Mouse (Mus musculus) CH12.LX (cell line): ENCODE measurements around the gene Alkbh4. TPM values are rescaled to one million over a fixed set of nuclear protein-coding genes. Genes with fewer than 3 reads are reported as not detected.
"Not testable (repeated sequence)": the region's sequence is repeated elsewhere in the genome, so short reads cannot be mapped to it uniquely, and the experiment has no call there.

Experiments used
- DNase-seq: peaks from one replicate; pipeline ENCODE4 v3.0.0-alpha.2; 2013; ENCODE audit errors: extremely low read depth
- H3K27ac ChIP-seq: 2 replicates; pipeline ENCODE4 v1.5.1; 2012; ENCODE audit warnings: low read depth, mild to moderate bottlenecking, control low read depth, moderate library complexity; ENCODE audit not compliant: insufficient read depth
- H3K27me3 ChIP-seq: replicated peaks from 2 replicates; pipeline ENCODE3; 2012; ENCODE audit warnings: inconsistent platforms
- H3K36me3 ChIP-seq, 2 experiments: replicated peaks in 1 of 2; 2 replicates each; pipeline versions ENCODE3 to v1.6.1; 2012; ENCODE audit warnings: inconsistent platforms in 1 of 2, low read length in 1 of 2, mild to moderate bottlenecking in 1 of 2, mixed read lengths in 1 of 2, moderate library complexity in 1 of 2; ENCODE audit not compliant: control insufficient read depth in 1 of 2, insufficient read depth in 1 of 2
- H3K4me1 ChIP-seq, 2 experiments: 2 replicates each; pipeline ENCODE4 v1.6.1; 2012; ENCODE audit warnings: inconsistent platforms in 1 of 2, moderate library complexity in 1 of 2; ENCODE audit not compliant: insufficient read depth in 2 of 2, control insufficient read depth in 1 of 2
- H3K4me2 ChIP-seq: 2 replicates; pipeline ENCODE4 v1.6.1; 2012; ENCODE audit warnings: low read depth, mild to moderate bottlenecking, control low read depth; ENCODE audit not compliant: poor library complexity, insufficient read depth, severe bottlenecking
- H3K4me3 ChIP-seq, 3 experiments: fragments of 150-350 bp in 1 of 3; sonication (generic) in 1 of 3; replicated peaks in 1 of 3; 2 replicates each; pipeline versions ENCODE3 to v1.5.1; 2011 to 2012; ENCODE audit warnings: low read depth in 2 of 3, low read length in 2 of 3, mild to moderate bottlenecking in 2 of 3, moderate library complexity in 2 of 3, control low read depth in 1 of 3, improper control_type of control experiment in 1 of 3, inconsistent platforms in 1 of 3, mixed read lengths in 1 of 3; ENCODE audit not compliant: poor library complexity in 1 of 3
- H3K79me2 ChIP-seq: replicated peaks from 2 replicates; pipeline ENCODE4 v1.6.1; 2012; ENCODE audit warnings: mild to moderate bottlenecking, moderate library complexity; ENCODE audit not compliant: control insufficient read depth, poor library complexity, insufficient read depth, severe bottlenecking; ENCODE audit errors: extremely low read depth
- H3K9ac ChIP-seq: 2 replicates; pipeline ENCODE4 v1.6.1; 2012; ENCODE audit warnings: low read depth, mild to moderate bottlenecking, control low read depth, moderate library complexity; ENCODE audit not compliant: insufficient read depth
- H3K9me3 ChIP-seq: replicated peaks from 2 replicates; pipeline ENCODE3; 2012; ENCODE audit warnings: low read length, inconsistent platforms, mixed read lengths
- BHLHE40 ChIP-seq: IDR thresholded peaks from 2 replicates; pipeline ENCODE4 v1.6.1; 2011; ENCODE audit warnings: mild to moderate bottlenecking, low read depth, low read length, improper control_type of control experiment
- CHD2 ChIP-seq: IDR thresholded peaks from 2 replicates; pipeline ENCODE4 v1.6.1; 2011; ENCODE audit warnings: low read length, improper control_type of control experiment
- E2F4 ChIP-seq: IDR thresholded peaks from 2 replicates; pipeline ENCODE4 v1.6.1; 2011; ENCODE audit warnings: low read depth, low read length, improper control_type of control experiment; ENCODE audit not compliant: insufficient replicate concordance
- ELF1 ChIP-seq: IDR thresholded peaks from 2 replicates; pipeline ENCODE4 v1.6.1; 2014; ENCODE audit warnings: low read depth, mild to moderate bottlenecking, inconsistent platforms, low read length, improper control_type of control experiment
- EP300 ChIP-seq: IDR thresholded peaks from 2 replicates; pipeline ENCODE4 v1.6.1; 2011; ENCODE audit warnings: low read length, improper control_type of control experiment
- ETS1 ChIP-seq: conservative IDR thresholded peaks from 2 replicates; pipeline ENCODE4 v1.6.1; 2012; ENCODE audit warnings: low read depth, mild to moderate bottlenecking, inconsistent platforms, low read length, improper control_type of control experiment, moderate library complexity
- HCFC1 ChIP-seq: IDR thresholded peaks from 2 replicates; pipeline ENCODE4 v1.6.1; 2012; ENCODE audit warnings: low read depth, mild to moderate bottlenecking, inconsistent platforms, low read length, improper control_type of control experiment
- KAT2A ChIP-seq: IDR thresholded peaks from 2 replicates; pipeline ENCODE4 v1.6.1; 2012; ENCODE audit warnings: low read length, improper control_type of control experiment, inconsistent platforms; ENCODE audit not compliant: insufficient replicate concordance
- MAX ChIP-seq: IDR thresholded peaks from 2 replicates; pipeline ENCODE4 v1.6.1; 2011; ENCODE audit warnings: low read length, improper control_type of control experiment
- MAZ ChIP-seq: IDR thresholded peaks from 2 replicates; pipeline ENCODE4 v1.6.1; 2012; ENCODE audit warnings: low read depth, mild to moderate bottlenecking, inconsistent platforms, low read length, improper control_type of control experiment, moderate library complexity
- MXI1 ChIP-seq: IDR thresholded peaks from 2 replicates; pipeline ENCODE4 v1.6.1; 2011; ENCODE audit warnings: mild to moderate bottlenecking, low read depth, low read length, improper control_type of control experiment
- NRF1 ChIP-seq: IDR thresholded peaks from 2 replicates; pipeline ENCODE4 v1.6.1; 2014; ENCODE audit warnings: low read depth, mild to moderate bottlenecking, inconsistent platforms, low read length, improper control_type of control experiment, moderate library complexity
- PAX5 ChIP-seq: IDR thresholded peaks from 2 replicates; pipeline ENCODE4 v1.6.1; 2012; ENCODE audit warnings: low read length, inconsistent platforms, mixed read lengths
- RCOR1 ChIP-seq: conservative IDR thresholded peaks from 2 replicates; pipeline ENCODE4 v1.6.1; 2012; ENCODE audit warnings: low read depth, mild to moderate bottlenecking, inconsistent platforms, low read length, improper control_type of control experiment
- SMC3 ChIP-seq: IDR thresholded peaks from 2 replicates; pipeline ENCODE4 v1.6.1; 2011; ENCODE audit warnings: low read depth, low read length, improper control_type of control experiment
- TBP ChIP-seq: conservative IDR thresholded peaks from 2 replicates; pipeline ENCODE4 v1.6.1; 2011; ENCODE audit warnings: low read depth, low read length, improper control_type of control experiment
- USF1 ChIP-seq: IDR thresholded peaks from 2 replicates; pipeline ENCODE4 v1.6.1; 2014; ENCODE audit warnings: low read depth, mild to moderate bottlenecking, inconsistent platforms, low read length, improper control_type of control experiment
- USF2 ChIP-seq: conservative IDR thresholded peaks from 2 replicates; pipeline ENCODE4 v1.6.1; 2011; ENCODE audit warnings: low read depth, low read length, improper control_type of control experiment
- ZKSCAN1 ChIP-seq: IDR thresholded peaks from 2 replicates; pipeline ENCODE4 v1.6.1; 2012; ENCODE audit warnings: low read depth, inconsistent platforms, low read length, improper control_type of control experiment, borderline replicate concordance
- ZMIZ1 ChIP-seq: IDR thresholded peaks from 2 replicates; pipeline ENCODE4 v1.6.1; 2012; ENCODE audit warnings: low read depth, mild to moderate bottlenecking, inconsistent platforms, low read length, improper control_type of control experiment
- dilution Hi-C: fragments of 300-500 bp; cut with MboI; formaldehyde crosslinking; loops from 2 replicates; pipeline ENCODE4 v1.14.3; 2020; ENCODE audit warnings: low sequenced_read_pairs; ENCODE audit not compliant: extremely low pct_unique_long_range_greater_than_20kb, extremely low pct_ligation_motif_present
- in situ Hi-C: fragments of 300-500 bp; cut with MboI; formaldehyde crosslinking; loops from 3 replicates; pipeline ENCODE4 v1.14.3; 2019; ENCODE audit warnings: low sequenced_read_pairs, low pct_ligation_motif_present, low pct_unique_long_range_greater_than_20kb, mixed read lengths
- polyA plus RNA-seq: library from polyadenylated mRNA; unstranded; fragments of >175 nt; gene quantifications from 2 replicates; pipeline ENCODE4 v1.2.1, GENCODE M21; 2012; ENCODE audit warnings: low read depth; ENCODE audit not compliant: insufficient read length
- total RNA-seq, 2 experiments: library from RNA; depleted of rRNA; stranded (reverse); fragments of 300-350 nt in 1 of 2; fragments of >200 nt in 1 of 2; gene quantifications; 2 replicates each; pipeline ENCODE4 v1.2.3; 2012 to 2014

Gene Alkbh4
- total and polyA plus RNA-seq, 3 experiments: 12.2 to 15.9 (median 12.9) TPM

DNA sequence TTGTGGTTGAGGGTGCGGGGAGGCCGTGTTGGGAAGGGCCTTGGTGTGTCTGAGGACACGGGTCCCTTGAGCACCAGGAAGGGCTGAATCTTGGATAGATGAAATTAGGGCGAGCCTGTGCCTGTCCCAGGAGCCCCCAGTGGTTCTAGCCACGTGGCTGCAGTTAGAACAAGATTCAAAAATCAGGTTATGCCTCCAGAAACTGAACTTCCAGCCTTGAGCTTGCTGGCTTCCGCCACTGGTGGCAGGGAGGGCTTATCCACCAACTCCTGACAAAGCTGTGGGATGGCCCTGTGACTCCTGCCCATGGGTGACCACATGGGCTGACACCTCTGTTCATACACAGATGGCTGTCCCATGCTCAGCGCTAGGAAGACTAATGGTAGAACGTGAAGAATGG, 11.8 kb downstream of the Alkbh4 start:
- no peak overlapping the region for H3K27ac ChIP-seq
- H3K4me1 ChIP-seq: peaks cover 6 to 38% of the 10 kb centered on the region in 2 experiments; a peak in 3 of 4 replicates
- no peak overlapping the region for H3K4me3 ChIP-seq
- peaks cover 0 to 9% of the 10 kb centered on the region in 2 experiments for H3K36me3 ChIP-seq
- no peak overlapping the region for H3K9ac ChIP-seq
- TF ChIP-seq ELF1 (no peak), NRF1 (no peak), E2F4 (no peak), USF1 (no peak), TBP (no peak), SMC3 (no peak), ETS1 (no peak), HCFC1 (no peak), ZKSCAN1 (no peak), PAX5 (no peak), RCOR1 (no peak), MAX (no peak), USF2 (no peak), ZMIZ1 (no peak), KAT2A (no peak), BHLHE40 (no peak), MAZ (no peak), CHD2 (no peak), MXI1 (no peak), EP300 (no peak)
- no peaks in the 10 kb centered on the region for H3K79me2 ChIP-seq
- H3K27me3 ChIP-seq: no peaks in the 10 kb centered on the region
- in situ Hi-C loops (no loop called here), dilution Hi-C loops (no loop called here)
- no peak overlapping the region for H3K4me2 ChIP-seq
- H3K9me3 ChIP-seq: peaks cover 3% of the 10 kb centered on the region
- DNase-seq: no peak

DNA sequence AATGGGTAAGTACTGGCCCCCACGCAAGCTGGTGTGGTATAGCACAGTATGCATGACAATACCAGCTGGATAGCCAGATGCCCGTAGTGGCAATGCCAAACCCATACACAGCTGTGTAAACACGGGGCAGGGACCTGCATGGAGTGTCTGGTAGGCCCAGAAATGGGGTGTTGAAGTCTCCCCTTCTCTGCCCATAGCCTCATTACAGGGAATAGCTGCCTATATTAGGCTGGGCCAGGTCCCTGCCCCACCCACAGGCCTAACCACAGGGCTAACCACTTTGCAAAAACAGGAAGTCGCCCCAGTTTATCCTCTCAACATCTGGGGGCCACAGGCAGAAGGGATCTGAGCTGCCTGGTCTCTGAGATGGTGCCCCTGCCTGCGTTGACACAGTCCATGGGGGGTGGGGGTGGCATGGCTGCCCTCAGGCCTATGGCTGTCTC, 13.2 kb downstream of the Alkbh4 start:
- not testable (repeated sequence) for DNase-seq

More for the DNA sequence above, 13.2 kb downstream of the Alkbh4 start:
- Histone ChIP-seq H3K36me3 (peaks cover 3 to 15% of the 10 kb centered on the region in 2 experiments), H3K4me1 (peaks cover 10 to 38% of the 10 kb centered on the region in 2 experiments)
- dilution Hi-C loops, H3K9ac ChIP-seq, H3K9me3 ChIP-seq, H3K79me2 ChIP-seq, H3K4me3 ChIP-seq, H3K27ac ChIP-seq, H3K4me2 ChIP-seq, H3K27me3 ChIP-seq, in situ Hi-C loops: not testable (repeated sequence)
